Mouse (Mus musculus) adrenal gland, postnatal 4 days (tissue): ENCODE data around the gene Macrod2. TPM values are rescaled to one million over a fixed set of nuclear protein-coding genes. Genes with fewer than 3 reads are reported as not detected.

Experiments
- DNase-seq, 2 experiments: peaks; one replicate each; pipeline ENCODE4 v3.0.0; 2021 to 2022; ENCODE audit warnings: low spot score in 2 of 2, mixed read lengths in 2 of 2
- total RNA-seq, 2 experiments: library from RNA; stranded (reverse); gene quantifications; 2 replicates each; pipeline ENCODE4 v1.2.3; 2021

Gene Macrod2
- total RNA-seq, 2 experiments from 2014 or later = 7.4 to 9.6 TPM

GRCm38 (mm10) chr2:141434731-141435570 is 1039.8 kb downstream of the Macrod2 start:
- DNase-seq = no peak

- DNase-seq = no peak
Observed at GRCm38 (mm10) chr2:141441896-141442295, 1046.8 kb downstream of the Macrod2 start.

- DNase-seq = no peak
Observed at GRCm38 (mm10) chr2:141449078-141449680, 1054.1 kb downstream of the Macrod2 start.

GRCm38 (mm10) chr2:141463946-141464345 is 1068.8 kb downstream of the Macrod2 start:
- no peak for DNase-seq

DNA sequence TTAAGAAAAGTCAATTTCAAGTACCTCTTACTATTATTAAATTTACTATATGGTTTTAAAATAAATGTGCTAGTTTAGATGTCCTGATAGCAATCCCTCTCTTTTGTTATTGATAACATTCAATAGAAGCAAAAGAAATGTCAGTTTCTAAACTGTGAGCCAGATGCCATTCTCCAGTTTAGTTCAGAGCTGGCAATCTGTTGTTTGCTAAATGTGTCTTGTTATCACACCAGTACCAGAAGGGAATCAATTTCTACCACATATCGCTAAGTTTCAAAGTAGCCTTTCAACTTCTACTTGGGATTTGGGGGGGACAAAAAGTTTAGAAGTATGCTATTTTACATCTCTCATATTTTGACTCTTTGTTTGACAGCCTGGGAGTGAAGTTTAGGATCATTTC is 1077.7 kb downstream of the Macrod2 start:
- no peak for DNase-seq

- DNase-seq = no peak
Observed at GRCm38 (mm10) chr2:141477585-141477984, 1082.5 kb downstream of the Macrod2 start.

GRCm38 (mm10) chr2:141490518-141490917 is 1095.4 kb downstream of the Macrod2 start:
- DNase-seq = no peak

GRCm38 (mm10) chr2:141505451-141505850 is 1110.3 kb downstream of the Macrod2 start:
- DNase-seq = no peak

DNA sequence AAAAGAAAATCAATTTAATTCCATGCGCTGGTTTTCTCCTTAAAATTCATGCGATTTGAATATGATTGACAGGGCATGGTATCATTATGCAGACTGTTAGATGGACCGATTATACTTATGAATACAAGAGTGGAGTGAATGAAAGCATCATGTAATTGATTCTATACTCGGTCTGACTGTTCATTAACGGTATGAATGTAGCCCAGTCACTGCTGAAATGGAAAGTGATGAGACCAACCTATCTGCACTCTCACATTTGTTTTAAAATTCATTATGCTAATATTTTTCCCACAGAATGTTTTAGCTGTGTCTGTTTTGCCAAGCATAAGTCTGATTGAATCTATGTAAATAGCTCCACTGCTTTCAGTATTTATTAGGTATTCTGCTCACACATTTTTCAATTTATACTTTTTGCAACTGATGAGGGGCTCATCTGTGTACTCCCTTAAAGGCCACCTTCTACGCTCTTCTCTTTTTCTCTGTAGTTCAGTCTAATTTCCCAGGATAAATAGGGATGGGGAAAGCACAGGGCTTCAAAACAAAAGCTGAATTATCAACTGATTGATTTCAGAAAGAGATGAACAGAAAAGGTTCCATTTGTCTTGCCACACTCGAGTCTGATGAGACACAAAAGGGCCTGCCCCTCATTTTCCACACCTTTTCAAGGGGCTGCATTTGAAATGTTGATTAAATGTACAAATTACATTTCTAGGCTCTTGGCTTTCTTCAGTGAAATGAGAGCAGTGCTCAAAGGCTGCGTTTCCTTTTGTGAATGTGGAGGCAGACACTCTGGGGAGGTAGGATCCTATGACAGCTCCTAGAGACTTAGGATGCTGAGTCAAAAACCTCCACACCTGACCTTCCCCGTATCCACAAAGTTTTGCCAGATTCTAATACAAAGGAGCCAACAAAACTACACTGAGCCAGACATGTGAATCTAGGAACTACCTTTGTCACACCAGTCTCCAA is 1113.1 kb downstream of the Macrod2 start:
- DNase-seq = no peak

GRCm38 (mm10) chr2:141514976-141515375 is 1119.9 kb downstream of the Macrod2 start:
- no peak for DNase-seq

DNA sequence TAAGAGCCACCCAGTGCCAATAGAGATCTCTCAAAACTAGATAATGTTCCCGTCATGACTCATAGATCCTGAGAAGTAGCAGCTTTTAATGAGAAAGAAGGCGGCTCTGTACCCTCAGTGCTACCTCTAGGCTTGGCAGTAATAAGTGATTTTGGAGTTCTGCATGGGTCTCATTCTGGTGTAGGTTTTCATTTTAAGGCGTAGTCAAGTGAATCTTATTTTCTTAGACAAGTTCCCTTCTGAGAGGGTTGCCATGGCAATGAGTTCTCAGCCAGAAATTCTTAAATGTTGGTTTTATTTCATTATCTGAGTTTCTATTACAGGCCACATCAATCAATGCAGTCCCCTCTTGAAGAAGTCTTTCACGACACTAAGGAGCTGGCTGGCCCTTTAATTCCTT is 1127.0 kb downstream of the Macrod2 start:
- DNase-seq = no peak

GRCm38 (mm10) chr2:141545877-141546276 is 1150.8 kb downstream of the Macrod2 start:
- no peak for DNase-seq

DNA sequence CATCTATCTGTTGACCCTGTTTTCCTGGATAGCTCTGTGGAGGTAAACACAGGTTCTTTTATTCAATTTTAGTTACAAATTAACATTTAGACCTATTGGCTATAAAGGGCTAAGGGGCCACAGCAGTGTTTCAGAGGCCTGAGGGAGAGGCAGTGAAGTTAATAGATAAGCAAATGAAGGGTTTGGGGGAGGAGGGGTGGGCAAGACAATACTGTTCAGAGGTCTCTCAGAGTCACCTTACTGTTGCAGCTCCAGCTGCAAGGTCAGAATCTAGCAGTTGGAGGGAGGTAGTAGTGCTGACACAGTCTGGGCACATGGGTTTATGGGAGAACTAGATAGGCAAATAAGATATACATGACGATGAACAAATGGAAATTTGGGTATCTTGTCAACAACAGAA is 1156.6 kb downstream of the Macrod2 start:
- DNase-seq = no peak

- no peak for DNase-seq
Observed at GRCm38 (mm10) chr2:141556747-141557146, 1161.6 kb downstream of the Macrod2 start.

DNA sequence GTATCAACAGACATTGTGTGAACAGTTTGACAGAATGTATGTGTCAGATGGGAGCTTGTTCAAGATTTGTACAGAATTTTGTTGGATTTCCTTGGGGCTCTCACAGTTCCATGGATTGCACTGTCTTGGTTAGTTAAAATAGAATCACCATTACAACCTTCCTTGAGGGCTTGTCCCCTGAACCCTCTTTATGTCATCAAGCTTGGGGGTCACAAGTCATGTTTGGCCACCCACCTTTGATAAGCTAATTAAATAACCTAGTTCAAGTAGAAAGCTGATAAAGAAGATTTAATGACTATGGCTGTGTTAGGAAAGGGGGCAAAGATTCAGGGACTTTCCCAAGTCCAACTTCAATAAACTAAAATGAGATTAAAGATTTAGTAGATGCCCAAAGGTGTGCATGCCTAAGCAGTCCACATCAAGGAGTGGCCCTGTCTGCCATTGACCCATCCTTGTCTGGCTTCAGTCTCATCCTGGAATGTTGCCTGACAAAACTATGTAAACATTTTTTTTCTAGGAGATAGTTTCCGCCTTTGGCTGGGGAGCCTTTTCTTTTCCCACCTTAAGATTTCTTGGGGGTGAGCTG is 1163.2 kb downstream of the Macrod2 start:
- DNase-seq = no peak

DNA sequence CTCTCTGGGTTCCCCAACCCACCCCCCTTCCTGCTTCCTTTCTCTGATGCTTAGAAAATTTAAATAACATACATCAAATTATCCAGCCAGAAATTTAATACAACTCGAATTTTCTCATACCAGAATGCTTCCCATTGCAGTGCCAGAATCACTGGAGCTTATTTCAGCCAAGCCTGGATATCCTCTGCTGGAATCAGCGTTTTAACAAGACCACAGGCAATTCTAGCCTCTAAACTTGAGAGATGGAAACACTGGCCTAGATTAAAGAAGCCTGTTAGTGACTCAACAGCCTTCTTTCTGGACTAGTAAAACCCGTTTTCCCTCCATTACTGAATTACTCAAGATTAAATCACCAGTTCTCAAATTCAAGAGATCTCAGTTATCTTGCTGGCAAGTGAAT is 1170.9 kb downstream of the Macrod2 start:
- DNase-seq = no peak

DNA sequence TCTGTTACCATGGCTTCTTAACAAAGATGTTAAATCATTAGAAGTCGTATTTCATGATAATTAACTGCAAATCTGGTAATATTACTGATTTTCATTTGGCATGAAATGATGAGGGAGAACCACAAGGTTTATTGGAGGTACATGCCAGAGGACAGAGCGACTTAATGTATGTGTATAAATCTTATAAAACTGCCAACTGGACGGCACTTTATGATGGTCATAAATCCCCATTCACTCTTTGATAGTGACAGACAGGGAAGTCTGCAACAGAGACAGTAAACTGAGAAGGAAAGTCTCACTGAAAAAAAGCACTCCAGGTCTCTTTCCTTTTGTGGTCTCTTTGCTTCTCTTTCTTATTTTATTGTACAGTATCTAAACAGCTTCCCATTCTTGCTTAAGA is 1176.3 kb downstream of the Macrod2 start:
- no peak for DNase-seq

DNA sequence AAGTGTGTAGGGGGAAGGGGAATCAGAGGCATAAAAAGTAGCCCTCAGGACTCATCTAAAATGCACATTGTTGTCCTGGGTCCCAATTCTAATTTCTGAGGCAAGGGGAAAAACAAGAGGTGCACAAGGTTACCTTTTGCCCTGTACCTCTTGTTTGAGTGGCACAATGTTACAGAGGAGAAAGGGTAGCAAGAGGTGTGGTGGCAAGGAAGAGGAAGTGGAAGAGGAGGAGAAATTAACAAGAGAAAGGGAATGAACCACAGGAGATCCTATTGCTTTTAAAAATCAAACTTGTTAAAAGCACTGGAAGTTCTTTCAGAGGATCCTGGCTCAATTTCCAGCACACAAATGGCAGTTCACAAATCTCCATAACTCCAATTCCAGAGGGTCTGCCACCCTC is 1183.1 kb downstream of the Macrod2 start:
- no peak for DNase-seq

DNA sequence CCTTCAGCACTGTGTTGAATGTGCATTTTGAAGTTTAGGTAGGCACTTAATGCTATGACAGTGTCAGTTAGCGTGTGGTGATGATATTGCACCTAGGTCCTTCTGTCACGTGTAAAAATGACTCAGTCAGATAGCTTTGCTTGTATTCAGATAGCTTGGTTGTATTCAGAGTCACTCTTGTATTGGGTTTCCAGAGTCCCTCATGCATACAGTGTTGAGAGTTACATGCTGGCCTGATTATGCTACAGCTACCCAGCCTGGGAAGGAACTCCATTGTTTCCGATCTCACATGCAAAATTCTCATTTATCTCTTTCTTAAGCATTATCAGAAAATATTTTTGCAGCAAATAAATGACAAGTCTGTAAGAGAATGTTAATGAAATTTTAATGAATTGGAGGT is 1187.3 kb downstream of the Macrod2 start:
- DNase-seq = no peak

DNA sequence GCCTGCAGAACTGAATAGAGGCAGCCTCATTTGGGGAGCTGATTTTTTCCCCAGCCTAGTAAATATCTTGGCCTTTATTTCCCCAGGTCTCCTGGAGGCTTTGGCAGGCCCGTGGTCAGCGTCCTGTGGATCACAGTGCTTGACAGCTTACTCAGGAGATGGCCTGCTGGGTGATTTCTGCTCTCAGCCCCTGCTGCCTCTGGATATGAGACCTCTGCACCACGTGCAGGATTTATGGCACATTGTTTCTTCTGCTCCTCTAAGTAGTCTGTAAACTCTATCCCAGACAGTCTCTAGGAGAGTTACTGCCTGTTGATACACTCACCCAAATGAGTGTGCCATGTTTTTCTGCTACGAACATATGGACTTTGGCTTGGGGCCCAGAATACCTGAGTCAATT is 1187.8 kb downstream of the Macrod2 start:
- no peak for DNase-seq

GRCm38 (mm10) chr2:141587290-141587689 is 1192.2 kb downstream of the Macrod2 start:
- DNase-seq = no peak
